Mouse (Mus musculus) kidney, adult 2 months (tissue): Measurements from ENCODE around the gene 1700012B07Rik.

Source experiments
- CTCF ChIP-seq: fragments of 200-500 bp; conservative IDR thresholded peaks from 2 replicates; pipeline ENCODE4 v1.5.1; 2011; ENCODE audit warnings: low read depth, mild to moderate bottlenecking, control low read depth, low read length, moderate library complexity, mixed read lengths; ENCODE audit not compliant: insufficient read depth, insufficient read length
- POLR2A ChIP-seq: fragments of 200-500 bp; IDR thresholded peaks from one replicate; pipeline ENCODE4 v1.6.1; 2011; ENCODE audit warnings: low read depth, low read length, control low read depth

DNA sequence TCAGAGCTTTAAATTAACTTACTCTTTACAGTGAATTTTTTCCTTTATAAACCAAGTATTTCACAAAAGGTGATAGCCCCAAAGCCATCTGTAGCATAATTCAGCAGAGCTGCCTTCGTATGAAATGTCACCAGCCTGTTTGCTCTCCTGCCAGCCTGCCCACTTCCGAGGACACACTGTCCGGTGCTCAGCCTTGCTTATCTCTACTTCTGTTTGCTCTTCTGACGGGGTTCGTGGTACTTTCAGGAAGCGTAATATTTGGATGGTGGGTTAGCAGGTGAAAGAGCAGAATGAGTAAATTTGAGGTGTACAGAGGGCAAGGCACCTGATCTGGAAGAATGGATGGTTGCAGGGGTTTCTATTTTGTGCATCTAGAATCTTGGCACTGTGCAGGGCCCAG, 5.6 kb downstream of the 1700012B07Rik start:
- TF ChIP-seq CTCF = no peak
- TF ChIP-seq POLR2A = no peak
